Mouse (Mus musculus) liver, embryonic 11.5 days (tissue): Measurements from ENCODE around the gene Kcna10. TPM values are rescaled to one million over a fixed set of nuclear protein-coding genes. Genes with fewer than 3 reads are reported as not detected.

Experiments used
- ATAC-seq: fragments of 200-750 bp; cut with Nextera tagmentation; replicated peaks from 2 replicates; pipeline ENCODE4 v1.8.0; 2017; ENCODE audit warnings: moderate number of reproducible peaks, mild to moderate bottlenecking, moderate TSS enrichment, moderate library complexity; ENCODE audit not compliant: low FRiP score
- DNase-seq: peaks from one replicate; pipeline ENCODE4 v3.0.0-alpha.2; 2017; ENCODE audit warnings: low spot score
- H3K27ac ChIP-seq: fragments of 300-500 bp; sonication (generic); 2 replicates; pipeline ENCODE4 v1.5.1; 2014; ENCODE audit warnings: mild to moderate bottlenecking, low read depth, low read length, control low read depth
- H3K27me3 ChIP-seq: fragments of 300-500 bp; sonication (generic); replicated peaks from 2 replicates; pipeline ENCODE4 v1.6.1; 2014; ENCODE audit warnings: low read length, mixed read lengths; ENCODE audit not compliant: control insufficient read depth, insufficient read depth
- H3K36me3 ChIP-seq: fragments of 300-500 bp; sonication (generic); 2 replicates; pipeline ENCODE4 v1.6.1; 2014; ENCODE audit warnings: mild to moderate bottlenecking, low read length, moderate library complexity, mixed read lengths; ENCODE audit not compliant: control insufficient read depth, insufficient read depth
- H3K4me1 ChIP-seq: fragments of 300-500 bp; sonication (generic); replicated peaks from 2 replicates; pipeline ENCODE4 v1.6.1; 2014; ENCODE audit warnings: low read length, mixed read lengths; ENCODE audit not compliant: control insufficient read depth, insufficient read depth
- H3K4me2 ChIP-seq: fragments of 300-500 bp; sonication (generic); 2 replicates; pipeline ENCODE4 v1.6.1; 2014; ENCODE audit warnings: mild to moderate bottlenecking, control low read depth, moderate library complexity
- H3K4me3 ChIP-seq: fragments of 300-500 bp; sonication (generic); 2 replicates; pipeline ENCODE4 v1.5.1; 2014; ENCODE audit warnings: low read depth, low read length, control low read depth
- H3K9ac ChIP-seq: fragments of 300-500 bp; sonication (generic); 2 replicates; pipeline ENCODE4 v1.6.1; 2014; ENCODE audit warnings: low read depth, low read length, control low read depth
- H3K9me3 ChIP-seq: fragments of 300-500 bp; sonication (generic); 2 replicates; pipeline ENCODE4 v1.6.1; 2016; ENCODE audit warnings: low read length, inconsistent platforms, mixed read lengths; ENCODE audit not compliant: control insufficient read depth
- WGBS: fragments of 180-500 bp; shearing (Covaris S2); extraction: QIAGEN DNeasy Blood & Tissue Kit; methylation state at CpG from one replicate; pipeline ENCODE4 v1.1.7; 2014; 5-methylcytosine and 5-hydroxymethylcytosine counted together
- polyA plus RNA-seq: library from polyadenylated mRNA; unstranded; fragments of >200 nt; fragmentation: Nextera tagmentation; extraction: Ambion mirVana; gene quantifications from 2 replicates; pipeline ENCODE4 v1.2.1, GENCODE M21; 2014

Gene Kcna10
- polyA plus RNA-seq, 1 experiment from 2014 or later: not detected

DNA sequence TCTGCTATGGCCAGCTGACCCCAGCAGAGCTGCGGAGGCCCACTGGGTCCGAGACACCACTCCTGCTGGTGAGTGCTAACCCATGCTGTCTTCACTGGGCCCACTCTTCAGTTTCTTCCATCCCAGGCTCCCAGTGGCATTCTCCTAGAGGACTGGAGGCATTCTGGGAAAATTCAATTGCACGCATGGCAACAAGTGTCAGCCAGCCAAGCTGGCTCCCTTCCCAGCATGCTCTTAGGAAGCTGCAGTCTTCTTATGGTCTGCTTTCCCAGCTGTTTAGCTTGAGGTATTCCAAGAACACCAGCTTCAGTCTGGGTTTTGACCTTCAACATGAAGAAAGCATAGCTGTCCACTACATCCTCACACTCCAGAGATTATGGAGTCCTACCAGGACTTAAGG, 322 bp downstream of the Kcna10 start:
- no peak for DNase-seq
- Histone ChIP-seq H3K36me3 (no peaks in the 10 kb centered on the region), H3K9ac (no peak overlapping the region), H3K4me3 (no peak overlapping the region), H3K4me1 (no peaks in the 10 kb centered on the region), H3K4me2 (no peak overlapping the region), H3K27ac (no peak overlapping the region), H3K27me3 (no peaks in the 10 kb centered on the region), H3K9me3 (no peaks in the 10 kb centered on the region)
- WGBS: 88% methylated on average over 3 of the region's 3 CpGs
- no peak for ATAC-seq

DNA sequence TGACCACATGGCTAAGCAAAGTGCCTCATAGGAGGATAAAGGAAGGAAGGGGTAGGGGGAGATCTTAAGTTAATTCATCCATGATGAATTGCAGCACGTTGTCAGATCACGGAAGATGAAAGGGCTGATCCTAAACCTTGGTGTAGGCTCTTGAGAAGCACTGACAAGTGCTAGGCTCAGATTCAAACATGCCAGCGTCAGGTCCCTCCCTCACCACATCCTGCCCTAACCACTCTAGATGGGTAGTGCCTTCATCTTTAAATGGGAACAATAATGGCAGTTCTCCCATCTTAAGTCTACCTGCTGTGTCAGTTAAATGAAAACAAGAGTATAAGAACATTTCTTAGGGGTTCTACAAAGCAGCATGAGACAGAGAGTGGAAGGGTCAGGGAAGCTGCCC, 2.7 kb downstream of the Kcna10 start:
- DNase-seq: no peak
- no peak overlapping the region for H3K4me2 ChIP-seq
- no peak for ATAC-seq
- no peaks in the 10 kb centered on the region for H3K9me3 ChIP-seq
- H3K27me3 ChIP-seq: peaks cover 1% of the 10 kb centered on the region; the same call in 1 of the 2 replicates
- no peak overlapping the region for H3K9ac ChIP-seq
- no peak overlapping the region for H3K27ac ChIP-seq
- H3K36me3 ChIP-seq: no peaks in the 10 kb centered on the region
- H3K4me3 ChIP-seq: no peak overlapping the region
- no peaks in the 10 kb centered on the region for H3K4me1 ChIP-seq
- 70% methylated on average over 3 of the region's 3 CpGs for WGBS

DNA sequence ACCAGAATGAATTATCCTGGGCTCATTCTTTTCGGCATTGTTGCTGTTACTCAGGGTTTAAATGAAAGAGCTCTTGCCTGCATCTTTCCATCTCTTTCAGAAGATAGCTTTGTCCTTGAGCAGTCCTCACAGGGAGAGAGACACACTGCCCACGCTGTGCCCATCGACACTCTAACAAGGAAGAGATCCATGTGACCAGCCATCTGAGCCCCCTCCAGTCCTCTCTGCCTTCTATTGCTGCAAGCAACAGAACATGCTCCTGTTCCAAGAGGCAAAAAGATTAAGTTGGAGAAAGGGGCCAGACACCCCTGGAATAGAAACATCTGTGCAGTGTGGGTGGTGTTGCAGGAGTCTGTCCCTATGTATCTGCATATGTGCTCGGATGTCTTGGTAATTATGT, 4.2 kb downstream of the Kcna10 start:
- Histone ChIP-seq H3K4me1 (no peaks in the 10 kb centered on the region), H3K27me3 (peaks cover 2% of the 10 kb centered on the region; the same call in 1 of the 2 replicates), H3K27ac (no peak overlapping the region), H3K9me3 (no peaks in the 10 kb centered on the region), H3K4me3 (no peak overlapping the region), H3K36me3 (no peaks in the 10 kb centered on the region), H3K4me2 (no peak overlapping the region), H3K9ac (no peak overlapping the region)
- no peak for DNase-seq
- 74% methylated on average over 4 of the region's 4 CpGs for WGBS
- no peak for ATAC-seq

DNA sequence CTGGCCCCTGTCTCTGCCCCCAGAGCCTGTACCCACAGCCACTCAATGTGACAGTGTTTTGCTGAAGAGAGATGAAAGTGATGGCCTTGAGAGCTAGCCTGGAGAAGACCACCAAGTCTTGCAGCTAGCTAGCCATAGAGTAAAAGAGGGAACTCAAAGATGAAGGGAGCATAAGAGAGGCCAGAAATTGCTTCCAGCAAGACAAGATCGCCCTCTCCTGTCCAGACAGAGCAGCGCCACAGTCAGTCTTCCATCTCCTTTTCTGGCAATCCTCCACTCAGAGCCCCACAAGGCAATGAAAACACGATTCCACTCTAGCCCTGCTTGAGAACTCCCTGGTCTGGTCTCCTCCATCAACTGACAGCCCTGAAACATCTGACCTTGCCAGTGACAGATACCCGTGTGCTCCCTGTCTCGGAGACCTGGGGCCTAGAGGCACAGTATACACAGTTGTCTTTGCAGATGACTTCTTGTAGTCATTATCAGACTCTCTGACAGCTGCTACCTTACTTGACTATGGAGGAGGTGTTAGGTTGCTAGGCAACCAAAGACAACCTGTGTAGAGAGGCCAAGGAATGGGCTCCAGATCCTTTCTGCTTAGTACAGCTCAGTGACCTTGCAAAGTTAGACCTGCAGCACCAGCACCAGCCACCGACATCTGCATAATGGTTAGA, 5.5 kb downstream of the Kcna10 start:
- 43% methylated on average over 6 of the region's 6 CpGs for WGBS
- Histone ChIP-seq H3K9me3 (no peaks in the 10 kb centered on the region), H3K27ac (no peak overlapping the region), H3K4me2 (no peak overlapping the region), H3K36me3 (no peaks in the 10 kb centered on the region), H3K4me1 (no peaks in the 10 kb centered on the region), H3K9ac (no peak overlapping the region), H3K4me3 (no peak overlapping the region), H3K27me3 (peaks cover 2% of the 10 kb centered on the region; the same call in 1 of the 2 replicates)
- no peak for ATAC-seq
- DNase-seq: no peak

DNA sequence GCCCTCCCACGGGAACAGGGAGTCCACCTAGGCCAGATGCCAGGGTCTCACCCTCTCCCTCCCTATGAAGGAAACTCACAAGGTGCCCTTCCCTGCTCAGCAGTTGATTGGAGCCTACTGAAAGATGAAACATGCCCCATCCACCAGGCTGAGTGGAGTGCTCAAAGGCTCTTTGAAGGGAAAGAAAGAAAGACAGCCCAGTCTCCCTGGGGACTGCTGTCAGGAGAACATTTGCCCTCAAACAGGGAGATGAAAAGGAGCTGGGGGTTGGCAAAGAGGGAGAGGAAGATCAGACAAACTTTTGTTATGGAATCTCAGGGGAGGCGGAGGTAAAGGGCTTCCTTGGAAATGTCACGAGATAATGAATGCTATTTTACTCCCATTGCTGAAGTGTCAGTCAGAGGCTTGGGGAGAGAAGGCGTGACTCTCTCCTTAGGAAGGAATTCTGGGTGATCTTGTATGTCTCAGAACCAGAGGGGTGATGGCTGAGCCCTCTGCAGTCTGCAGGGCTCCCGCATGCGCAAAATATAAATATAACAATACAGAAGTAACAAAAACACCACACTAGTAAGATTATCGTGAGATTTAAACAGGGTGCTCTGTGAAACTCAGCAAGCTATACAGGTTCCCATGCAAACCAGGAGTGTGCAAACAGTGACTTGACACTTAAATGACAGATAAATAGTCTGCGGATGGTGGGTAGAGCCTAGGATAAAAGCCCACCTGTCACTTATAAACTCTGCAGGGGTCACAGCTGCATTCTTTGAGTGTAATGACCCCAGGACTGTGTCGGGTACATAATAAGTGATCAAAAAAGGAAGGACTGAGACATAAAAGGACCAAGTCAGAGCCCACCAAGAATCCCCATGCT, 18.7 kb downstream of the Kcna10 start:
- no peaks in the 10 kb centered on the region for H3K9me3 ChIP-seq
- no peak for ATAC-seq

DNA sequence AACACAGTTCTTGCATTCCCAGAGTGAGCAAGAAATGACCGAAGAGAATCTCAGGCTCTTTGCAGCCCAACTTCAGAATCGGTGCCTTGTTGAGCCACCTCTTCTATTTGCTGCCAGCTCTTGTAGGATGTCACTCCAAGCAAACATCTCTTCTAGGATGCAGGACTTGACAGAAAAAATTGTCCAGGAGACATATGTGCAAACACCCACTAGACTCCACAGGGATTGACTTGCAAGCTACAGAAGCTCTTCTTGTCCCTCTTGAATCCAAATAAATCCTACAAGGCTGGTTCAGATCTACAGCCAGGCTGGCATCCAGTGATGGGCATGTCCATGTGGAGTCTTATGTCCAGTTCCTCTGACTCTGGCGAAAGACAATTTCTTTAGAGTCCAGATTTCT, 21.6 kb downstream of the Kcna10 start:
- H3K36me3 ChIP-seq: no peaks in the 10 kb centered on the region
- DNase-seq: no peak
- no peak overlapping the region for H3K4me2 ChIP-seq
- no peak overlapping the region for H3K9ac ChIP-seq
- H3K4me3 ChIP-seq: no peak overlapping the region
- no peaks in the 10 kb centered on the region for H3K4me1 ChIP-seq
- H3K27ac ChIP-seq: no peak overlapping the region
- no peak for ATAC-seq
- 0 out of 2 replicates have a peak, but pooled peaks cover 3% of the 10 kb centered on the region for H3K27me3 ChIP-seq
- no peaks in the 10 kb centered on the region for H3K9me3 ChIP-seq
- WGBS: 80% methylated on average over 3 of the region's 3 CpGs

More for the DNA sequence above, 18.7 kb downstream of the Kcna10 start:
- 55% methylated on average over 9 of the region's 9 CpGs for WGBS
- Histone ChIP-seq H3K4me2 (no peak overlapping the region), H3K4me3 (no peak overlapping the region), H3K36me3 (no peaks in the 10 kb centered on the region), H3K27ac (no peak overlapping the region), H3K4me1 (no peaks in the 10 kb centered on the region), H3K9ac (no peak overlapping the region), H3K27me3 (no peaks in the 10 kb centered on the region)
- DNase-seq: no peak

DNA sequence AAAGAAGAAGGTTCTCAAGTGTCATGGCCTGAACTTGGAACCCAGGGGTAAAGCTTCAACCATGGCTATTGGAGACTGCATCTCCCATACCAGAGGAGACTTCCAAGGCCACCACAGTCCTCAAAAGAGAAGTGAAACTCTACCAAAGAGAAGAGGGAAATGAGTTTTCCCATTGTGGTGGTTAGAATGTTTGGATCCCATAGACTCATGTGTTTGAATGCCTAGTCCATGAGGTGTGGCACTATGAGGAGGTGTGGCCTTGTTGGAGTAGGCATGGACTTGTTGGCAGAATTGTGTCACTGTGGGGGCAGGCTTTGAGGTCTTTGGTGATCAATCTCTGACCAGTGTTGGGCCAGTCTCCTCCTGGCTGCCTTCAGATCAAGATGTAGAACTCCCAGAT, 22.3 kb downstream of the Kcna10 start:
- ATAC-seq: no peak
- Histone ChIP-seq H3K4me1 (no peaks in the 10 kb centered on the region), H3K36me3 (no peaks in the 10 kb centered on the region), H3K4me2 (no peak overlapping the region), H3K4me3 (no peak overlapping the region), H3K9ac (no peak overlapping the region), H3K27me3 (0 out of 2 replicates have a peak, but pooled peaks cover 3% of the 10 kb centered on the region), H3K9me3 (no peaks in the 10 kb centered on the region), H3K27ac (no peak overlapping the region)
- DNase-seq: no peak

DNA sequence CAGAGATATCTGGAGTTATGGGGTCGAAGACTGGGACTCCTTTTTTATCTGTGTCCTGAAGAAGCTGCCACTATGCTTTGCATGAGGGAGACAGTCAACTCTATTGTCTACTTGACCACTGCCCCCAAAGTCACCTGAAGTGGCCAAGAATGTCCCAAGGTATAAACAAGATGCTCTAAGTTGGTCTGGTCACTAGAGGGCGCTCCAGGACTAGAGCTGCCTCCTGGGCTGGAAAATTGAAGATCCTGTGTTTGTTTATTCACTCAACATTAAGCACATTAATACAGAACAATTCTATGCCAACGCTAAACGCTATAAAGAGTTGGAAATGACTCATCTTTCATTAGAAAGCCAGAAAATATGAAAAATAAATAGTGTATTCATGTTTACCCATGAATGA, 23.1 kb downstream of the Kcna10 start:
- ATAC-seq (no peak), DNase-seq (no peak)
- WGBS: 7% methylated on average over 4 of the region's 4 CpGs
- 0 out of 2 replicates have a peak, but pooled peaks cover 3% of the 10 kb centered on the region for H3K27me3 ChIP-seq
- no peak overlapping the region for H3K9ac ChIP-seq
- no peaks in the 10 kb centered on the region for H3K4me1 ChIP-seq
- H3K27ac ChIP-seq: no peak overlapping the region
- H3K4me2 ChIP-seq: no peak overlapping the region
- H3K36me3 ChIP-seq: no peaks in the 10 kb centered on the region
- no peak overlapping the region for H3K4me3 ChIP-seq
- H3K9me3 ChIP-seq: no peaks in the 10 kb centered on the region
